Mouse (Mus musculus) G1E (cell line): Measurements from ENCODE around the gene Slc9a2. TPM values are rescaled to one million over a fixed set of nuclear protein-coding genes. Genes with fewer than 3 reads are reported as not detected.

Experiments used
- ATAC-seq: 2 replicates; pipeline ENCODE4 v1.8.0; 2016; ENCODE audit warnings: mild to moderate bottlenecking; ENCODE audit not compliant: insufficient number of reproducible peaks, poor library complexity, low FRiP score, severe bottlenecking; ENCODE audit errors: extremely low read depth
- DNase-seq: peaks from one replicate; pipeline ENCODE4 v3.0.0; 2012; ENCODE audit warnings: low spot score
- H3K27me3 ChIP-seq: 2 replicates; pipeline ENCODE4 v1.6.1; 2012; ENCODE audit warnings: mild to moderate bottlenecking, low read length, inconsistent platforms; ENCODE audit not compliant: insufficient read depth
- H3K36me3 ChIP-seq: replicated peaks from 2 replicates; pipeline ENCODE3; 2012; ENCODE audit warnings: mild to moderate bottlenecking, inconsistent platforms
- H3K4me1 ChIP-seq: 2 replicates; pipeline ENCODE4 v1.6.1; 2012; ENCODE audit warnings: low read depth, low read length, inconsistent platforms, mixed read lengths; ENCODE audit not compliant: insufficient read depth
- H3K4me3 ChIP-seq: 2 replicates; pipeline ENCODE4 v1.5.1; 2012; ENCODE audit warnings: low read depth, mild to moderate bottlenecking, inconsistent platforms, low read length, moderate library complexity, mixed read lengths
- H3K9me3 ChIP-seq: replicated peaks from 2 replicates; pipeline ENCODE4 v1.6.1; 2012; ENCODE audit warnings: inconsistent platforms
- CTCF ChIP-seq: IDR thresholded peaks from 2 replicates; pipeline ENCODE4 v1.5.1; 2012; ENCODE audit warnings: low read depth, low read length, inconsistent platforms, mixed read lengths
- GATA1 ChIP-seq: IDR thresholded peaks from 2 replicates; pipeline ENCODE4 v1.6.1; 2012; ENCODE audit warnings: borderline replicate concordance, low read length, inconsistent platforms, mixed read lengths
- GATA2 ChIP-seq: IDR thresholded peaks from 2 replicates; pipeline ENCODE4 v1.6.1; 2012; ENCODE audit warnings: low read depth, low read length, inconsistent platforms, borderline replicate concordance
- POLR2AphosphoS5 ChIP-seq: IDR thresholded peaks from 2 replicates; pipeline ENCODE4 v1.6.1; 2012; ENCODE audit warnings: low read depth, low read length, inconsistent platforms; ENCODE audit not compliant: insufficient replicate concordance
- TAL1 ChIP-seq: conservative IDR thresholded peaks from 2 replicates; pipeline ENCODE4 v1.6.1; 2012; ENCODE audit warnings: low read depth, low read length, inconsistent platforms, mixed read lengths
- polyA plus RNA-seq: library from polyadenylated mRNA; stranded (reverse); fragments of >175 nt; gene quantifications from 2 replicates; pipeline ENCODE4 v1.2.3, GENCODE M21; 2012
- total RNA-seq, 2 experiments: library from RNA; stranded (forward) in 1 of 2; stranded (reverse) in 1 of 2; fragments of 200-1000 nt in 1 of 2; fragments of >200 nt in 1 of 2; fragmentation: Nextera tagmentation in 1 of 2; gene quantifications; 2 replicates each; pipeline ENCODE4 v1.2.3; 2014 to 2017

The Slc9a2 gene
- total and polyA plus RNA-seq, 3 experiments: 0.27 TPM; not detected in 2

DNA sequence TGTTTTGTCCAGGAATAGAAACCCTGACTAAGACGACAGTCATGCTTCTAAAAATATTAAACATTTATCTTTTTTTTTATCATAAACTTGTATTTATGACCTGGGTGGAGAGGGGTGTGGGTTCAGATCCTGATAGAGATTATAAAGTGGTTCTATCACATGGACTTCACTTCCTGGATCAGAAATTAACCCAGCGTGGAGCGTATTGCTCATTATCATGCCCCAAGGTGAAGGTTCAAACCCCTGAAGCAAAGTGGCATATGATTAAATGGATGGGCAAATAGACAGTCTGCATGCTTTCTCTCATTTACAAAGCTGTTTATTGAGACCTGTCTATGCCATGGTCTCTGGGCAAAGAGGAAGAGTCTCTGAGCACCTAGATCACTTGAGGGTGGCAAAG, 96.4 kb downstream of the Slc9a2 start:
- no peaks in the 10 kb centered on the region for H3K27me3 ChIP-seq
- no peak for DNase-seq
- peaks cover 40% of the 10 kb centered on the region for H3K36me3 ChIP-seq
- H3K4me1 ChIP-seq: no peaks in the 10 kb centered on the region
- TF ChIP-seq POLR2AphosphoS5 (no peak), GATA2 (no peak), TAL1 (no peak), CTCF (no peak), GATA1 (no peak)
- ATAC-seq: no peak
- H3K4me3 ChIP-seq: no peak overlapping the region
- peaks cover 5% of the 10 kb centered on the region; the same call in 1 of the 2 replicates for H3K9me3 ChIP-seq

GRCm38 (mm10) chr1:40783450-40783849, 103.1 kb downstream of the Slc9a2 start:
- peaks cover 4% of the 10 kb centered on the region; the same call in 1 of the 2 replicates for H3K9me3 ChIP-seq
- DNase-seq: no peak
- no peak for ATAC-seq
- TF ChIP-seq GATA1 (no peak), TAL1 (no peak), POLR2AphosphoS5 (no peak), CTCF (no peak), GATA2 (no peak)
- no peak overlapping the region for H3K4me3 ChIP-seq
- H3K27me3 ChIP-seq: no peaks in the 10 kb centered on the region
- peaks cover 36% of the 10 kb centered on the region for H3K36me3 ChIP-seq
- H3K4me1 ChIP-seq: no peaks in the 10 kb centered on the region

GRCm38 (mm10) chr1:40784306-40784705, 103.9 kb downstream of the Slc9a2 start:
- H3K9me3 ChIP-seq: no peaks in the 10 kb centered on the region
- TF ChIP-seq GATA2 (no peak), GATA1 (no peak), POLR2AphosphoS5 (no peak), TAL1 (no peak), CTCF (no peak)
- H3K4me3 ChIP-seq: no peak overlapping the region
- peaks cover 3% of the 10 kb centered on the region; the same call in 1 of the 2 replicates for H3K4me1 ChIP-seq
- H3K27me3 ChIP-seq: no peaks in the 10 kb centered on the region
- peaks cover 33% of the 10 kb centered on the region for H3K36me3 ChIP-seq
- DNase-seq (no peak), ATAC-seq (no peak)

- TF ChIP-seq POLR2AphosphoS5: no peak
- TF ChIP-seq TAL1: no peak
- TF ChIP-seq GATA2: no peak
- no peak for TF ChIP-seq GATA1
- TF ChIP-seq CTCF: no peak
- no peaks in the 10 kb centered on the region for H3K9me3 ChIP-seq
- H3K27me3 ChIP-seq: no peaks in the 10 kb centered on the region
- H3K4me3 ChIP-seq: no peak overlapping the region
- no peak for DNase-seq
- H3K4me1 ChIP-seq: peaks cover 14% of the 10 kb centered on the region
- H3K36me3 ChIP-seq: peaks cover 21% of the 10 kb centered on the region
- no peak for ATAC-seq
Observed at GRCm38 (mm10) chr1:40785876-40786445, 105.6 kb downstream of the Slc9a2 start.

DNA sequence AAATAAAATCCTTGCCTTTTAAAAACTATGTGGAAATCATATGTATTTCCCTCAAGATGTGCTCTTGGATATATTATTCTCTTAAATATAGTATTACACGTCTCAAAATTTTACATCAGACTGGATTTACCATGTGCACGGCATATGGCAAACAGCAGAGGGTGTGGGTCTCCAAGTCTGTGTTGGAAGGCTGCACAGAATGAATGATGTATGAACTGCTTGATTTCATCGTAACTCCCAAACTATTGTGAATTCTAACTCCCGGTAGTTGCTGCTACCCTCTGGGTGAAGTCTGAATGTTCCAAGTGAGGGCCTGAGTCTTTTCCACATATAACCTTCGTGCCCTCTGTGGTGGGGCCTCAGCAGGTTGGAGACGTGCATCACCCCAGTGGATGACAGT, 108.6 kb downstream of the Slc9a2 start:
- Histone ChIP-seq H3K4me3 (no peak overlapping the region), H3K9me3 (no peaks in the 10 kb centered on the region), H3K27me3 (no peaks in the 10 kb centered on the region; the same call in 1 of the 2 replicates), H3K36me3 (peaks cover 13% of the 10 kb centered on the region), H3K4me1 (peaks cover 18% of the 10 kb centered on the region)
- TF ChIP-seq TAL1 (no peak), GATA2 (no peak), POLR2AphosphoS5 (no peak), GATA1 (no peak), CTCF (no peak)
- ATAC-seq: no peak
- DNase-seq: no peak

DNA sequence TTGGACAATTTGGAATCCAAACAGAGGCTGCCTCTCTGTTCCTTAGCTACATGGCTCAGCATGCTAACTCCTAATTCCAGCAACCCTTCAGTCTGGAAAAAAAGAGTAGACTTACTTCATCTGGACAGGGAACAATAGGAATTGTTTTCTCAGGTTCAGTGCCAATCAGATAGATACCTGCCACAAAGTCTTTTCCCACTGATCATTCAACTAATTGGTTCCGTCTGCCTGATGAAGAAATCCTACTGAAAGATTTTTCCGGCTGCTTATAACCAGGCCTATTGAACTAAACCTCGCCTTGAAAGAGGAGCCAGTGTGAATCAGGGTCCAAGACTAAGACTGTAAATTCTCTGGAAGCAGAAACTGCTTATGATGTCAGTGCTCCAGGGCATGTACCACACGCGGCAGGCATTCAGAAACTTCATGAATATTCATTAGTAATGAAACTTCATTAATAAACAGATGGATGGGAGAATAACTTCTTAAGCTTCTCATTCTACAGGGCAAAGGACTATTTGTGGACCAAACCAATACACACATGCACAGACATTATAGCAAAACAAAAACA, 109.4 kb downstream of the Slc9a2 start:
- Histone ChIP-seq H3K36me3 (peaks cover 8% of the 10 kb centered on the region), H3K9me3 (no peaks in the 10 kb centered on the region), H3K4me3 (peak overlapping the region; percentile 84), H3K27me3 (peaks cover 2% of the 10 kb centered on the region; the same call in 1 of the 2 replicates), H3K4me1 (peaks cover 18% of the 10 kb centered on the region)
- ATAC-seq (peak; percentile 41; the same call in 1 of the 2 replicates), DNase-seq (peak; percentile 18)
- no peak for TF ChIP-seq GATA1
- no peak for TF ChIP-seq POLR2AphosphoS5
- no peak for TF ChIP-seq GATA2
- TF ChIP-seq CTCF: no peak
- TF ChIP-seq TAL1: no peak
